Mouse (Mus musculus) forebrain, embryonic 13.5 days (tissue): ENCODE data around the gene Hs3st1. TPM values are rescaled to one million over a fixed set of nuclear protein-coding genes. Genes with fewer than 3 reads are reported as not detected.
"Not testable (repeated sequence)": the region's sequence is repeated elsewhere in the genome, so short reads cannot be mapped to it uniquely, and the experiment has no call there.

Experiments used
- ATAC-seq: fragments of 200-750 bp; cut with Nextera tagmentation; 2 replicates; pipeline ENCODE4 v1.8.0; 2017
- H3K27ac ChIP-seq: fragments of 300-500 bp; sonication (generic); 2 replicates; pipeline ENCODE4 v1.5.1; 2015; ENCODE audit warnings: inconsistent platforms, mild to moderate bottlenecking, moderate library complexity
- H3K27me3 ChIP-seq: fragments of 300-500 bp; sonication (generic); 2 replicates; pipeline ENCODE4 v1.6.1; 2015; ENCODE audit warnings: mild to moderate bottlenecking, inconsistent platforms
- H3K36me3 ChIP-seq: fragments of 300-500 bp; sonication (generic); 2 replicates; pipeline ENCODE4 v1.6.1; 2015; ENCODE audit warnings: mild to moderate bottlenecking, inconsistent platforms; ENCODE audit not compliant: poor library complexity, severe bottlenecking
- H3K4me1 ChIP-seq: fragments of 300-500 bp; sonication (generic); 2 replicates; pipeline ENCODE4 v1.6.1; 2015; ENCODE audit warnings: inconsistent platforms
- H3K4me2 ChIP-seq: fragments of 300-500 bp; sonication (generic); 2 replicates; pipeline ENCODE4 v1.6.1; 2015; ENCODE audit warnings: inconsistent platforms, mild to moderate bottlenecking, moderate library complexity
- H3K4me3 ChIP-seq: fragments of 300-500 bp; sonication (generic); 2 replicates; pipeline ENCODE4 v1.5.1; 2015; ENCODE audit warnings: mild to moderate bottlenecking, inconsistent platforms
- H3K9ac ChIP-seq: fragments of 300-500 bp; sonication (generic); 2 replicates; pipeline ENCODE4 v1.6.1; 2015; ENCODE audit warnings: mild to moderate bottlenecking, inconsistent platforms
- H3K9me3 ChIP-seq: fragments of 300-500 bp; sonication (generic); replicated peaks from 2 replicates; pipeline ENCODE4 v1.6.1; 2016; ENCODE audit warnings: inconsistent platforms
- WGBS: fragments of 180-500 bp; shearing (Covaris S2); methylation state at CpG from one replicate; pipeline ENCODE4 v1.1.7; 2015; 5-methylcytosine and 5-hydroxymethylcytosine counted together
- polyA plus RNA-seq: library from polyadenylated mRNA; unstranded; fragments of >200 nt; fragmentation: Nextera tagmentation; extraction: Ambion mirVana; gene quantifications from 2 replicates; pipeline ENCODE4 v1.2.1, GENCODE M21; 2015

Gene Hs3st1
- polyA plus RNA-seq: 27.7 and 35.3 TPM in 2 replicates

DNA sequence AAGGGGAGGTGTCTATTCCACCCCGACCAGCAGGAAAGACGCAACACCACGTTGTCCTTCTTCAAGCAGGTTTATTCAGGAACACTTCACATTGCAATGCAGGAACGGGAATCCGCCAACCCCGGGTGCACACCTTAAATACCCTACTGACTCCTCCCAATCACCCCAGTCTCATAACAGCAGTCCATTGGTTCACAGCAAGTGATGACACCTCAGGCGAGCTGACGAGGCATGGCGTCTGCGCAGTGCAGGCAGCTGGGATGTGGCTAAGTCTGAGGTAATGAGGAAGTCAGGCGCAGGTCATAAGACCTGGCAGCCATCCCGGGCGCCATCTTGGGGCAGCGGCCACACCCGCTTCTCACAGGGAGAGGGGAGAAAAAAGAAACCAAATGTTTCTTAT lies at the start of gene Hs3st1:
Gene Hs3st1 (minus strand): TSS at position 101 of the 400 bp plus-strand sequence.
- not testable (repeated sequence) for H3K4me3 ChIP-seq, H3K4me2 ChIP-seq, H3K9me3 ChIP-seq, H3K4me1 ChIP-seq, H3K27ac ChIP-seq, H3K27me3 ChIP-seq, H3K36me3 ChIP-seq, ATAC-seq, H3K9ac ChIP-seq
- 91% methylated on average over 15 of the region's 15 CpGs for WGBS

- Histone ChIP-seq H3K4me1 (peaks cover 12% of the 10 kb centered on the region), H3K9me3 (no peaks in the 10 kb centered on the region), H3K27ac (no peak overlapping the region), H3K4me3 (no peak overlapping the region), H3K4me2 (no peak overlapping the region), H3K27me3 (no peaks in the 10 kb centered on the region), H3K36me3 (no peaks in the 10 kb centered on the region), H3K9ac (no peak overlapping the region)
- 76% methylated on average over 5 of the region's 5 CpGs for WGBS
- ATAC-seq: no peak
These were observed 49.4 kb upstream of the Hs3st1 start for GRCm38 (mm10) chr5:39804663-39805062.

- ATAC-seq: 0 out of 2 replicates have a peak, but pooled peaks have one; percentile 30
These were observed 48.7 kb upstream of the Hs3st1 start for GRCm38 (mm10) chr5:39803941-39804340.

GRCm38 (mm10) chr5:39803457-39803856 lies 48.2 kb upstream of the Hs3st1 start:
- Histone ChIP-seq H3K9ac (no peak overlapping the region), H3K4me1 (peaks cover 12% of the 10 kb centered on the region), H3K4me3 (no peak overlapping the region), H3K36me3 (no peaks in the 10 kb centered on the region), H3K27ac (0 out of 2 replicates have a peak overlapping the region, but pooled peaks have one; percentile 25), H3K9me3 (no peaks in the 10 kb centered on the region), H3K27me3 (no peaks in the 10 kb centered on the region), H3K4me2 (no peak overlapping the region)
- WGBS: 25% methylated on average over 3 of the region's 3 CpGs
- peak; percentile 93 for ATAC-seq

More at GRCm38 (mm10) chr5:39803941-39804340, 48.7 kb upstream of the Hs3st1 start:
- Histone ChIP-seq H3K27ac (0 out of 2 replicates have a peak overlapping the region, but pooled peaks have one; percentile 25), H3K27me3 (no peaks in the 10 kb centered on the region), H3K9me3 (no peaks in the 10 kb centered on the region), H3K36me3 (no peaks in the 10 kb centered on the region), H3K4me3 (no peak overlapping the region), H3K9ac (no peak overlapping the region), H3K4me2 (no peak overlapping the region), H3K4me1 (peaks cover 12% of the 10 kb centered on the region)
- 66% methylated on average over 3 of the region's 3 CpGs for WGBS

GRCm38 (mm10) chr5:39802110-39802509 lies 46.8 kb upstream of the Hs3st1 start:
- H3K27ac ChIP-seq: no peak overlapping the region
- no peak overlapping the region for H3K9ac ChIP-seq
- WGBS: 45% methylated on average over 3 of the region's 3 CpGs
- no peak for ATAC-seq
- H3K36me3 ChIP-seq: no peaks in the 10 kb centered on the region
- peaks cover 12% of the 10 kb centered on the region for H3K4me1 ChIP-seq
- no peak overlapping the region for H3K4me3 ChIP-seq
- no peaks in the 10 kb centered on the region for H3K27me3 ChIP-seq
- H3K4me2 ChIP-seq: no peak overlapping the region
- H3K9me3 ChIP-seq: no peaks in the 10 kb centered on the region

- peaks cover 24% of the 10 kb centered on the region for H3K27me3 ChIP-seq
- H3K9me3 ChIP-seq: no peaks in the 10 kb centered on the region
- no peak overlapping the region for H3K4me2 ChIP-seq
- no peak overlapping the region for H3K27ac ChIP-seq
- no peak overlapping the region for H3K4me3 ChIP-seq
- H3K36me3 ChIP-seq: no peaks in the 10 kb centered on the region
- ATAC-seq: peak; percentile 89
- H3K9ac ChIP-seq: no peak overlapping the region
- WGBS: 73% methylated on average over 7 of the region's 7 CpGs
- no peaks in the 10 kb centered on the region for H3K4me1 ChIP-seq
These were observed 21.9 kb upstream of the Hs3st1 start for GRCm38 (mm10) chr5:39777094-39777710.

GRCm38 (mm10) chr5:39771680-39772348 lies 16.5 kb upstream of the Hs3st1 start:
- no peaks in the 10 kb centered on the region for H3K4me1 ChIP-seq
- no peak overlapping the region for H3K4me2 ChIP-seq
- H3K36me3 ChIP-seq: no peaks in the 10 kb centered on the region
- H3K27me3 ChIP-seq: peaks cover 40% of the 10 kb centered on the region
- ATAC-seq: peak; percentile 93
- 13% methylated on average over 5 of the region's 5 CpGs for WGBS
- H3K9ac ChIP-seq: no peak overlapping the region
- H3K27ac ChIP-seq: no peak overlapping the region
- no peaks in the 10 kb centered on the region for H3K9me3 ChIP-seq
- no peak overlapping the region for H3K4me3 ChIP-seq

DNA sequence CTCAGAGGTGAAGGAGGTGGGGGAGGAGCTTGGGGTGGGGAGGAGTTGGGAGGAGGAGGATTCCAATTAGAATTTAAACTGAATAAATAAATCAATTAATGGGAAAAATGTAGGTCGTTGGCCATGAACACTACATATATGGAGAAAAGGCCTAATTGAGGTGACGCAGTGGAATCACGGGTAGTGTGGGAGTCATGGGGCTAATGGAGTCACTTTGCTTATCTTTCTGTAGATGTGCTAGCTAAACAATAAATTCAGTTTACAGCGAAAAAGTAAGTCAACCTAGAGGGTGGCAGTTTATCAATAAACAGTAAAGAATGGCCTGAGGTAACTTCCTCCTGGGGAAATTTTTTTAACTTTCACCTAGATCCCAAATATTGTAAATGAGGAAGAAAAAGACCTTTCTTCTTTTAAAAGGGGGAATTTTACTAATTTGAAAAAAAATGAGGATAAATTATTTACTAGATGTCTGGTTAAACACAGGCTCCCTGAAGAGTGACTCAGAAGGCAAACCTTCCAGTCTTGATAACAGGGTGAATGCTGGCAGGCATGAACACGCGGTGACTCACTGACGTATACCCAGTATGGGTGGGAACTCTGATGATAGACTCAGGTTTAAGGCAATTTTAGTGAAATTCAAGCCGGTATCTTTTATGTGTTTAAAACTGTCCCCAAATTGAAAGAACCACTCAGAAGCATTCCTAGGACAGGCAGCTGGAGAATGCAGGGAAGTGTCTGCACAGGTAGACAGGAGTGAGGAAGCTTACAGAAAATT lies 6.6 kb upstream of the Hs3st1 start:
- ATAC-seq: no peak
- Histone ChIP-seq H3K4me3 (no peak overlapping the region), H3K9ac (no peak overlapping the region), H3K27me3 (peaks cover 6% of the 10 kb centered on the region; the same call in 1 of the 2 replicates), H3K9me3 (no peaks in the 10 kb centered on the region), H3K4me1 (no peaks in the 10 kb centered on the region), H3K27ac (no peak overlapping the region), H3K4me2 (no peak overlapping the region), H3K36me3 (no peaks in the 10 kb centered on the region)
- 85% methylated on average over 8 of the region's 8 CpGs for WGBS

DNA sequence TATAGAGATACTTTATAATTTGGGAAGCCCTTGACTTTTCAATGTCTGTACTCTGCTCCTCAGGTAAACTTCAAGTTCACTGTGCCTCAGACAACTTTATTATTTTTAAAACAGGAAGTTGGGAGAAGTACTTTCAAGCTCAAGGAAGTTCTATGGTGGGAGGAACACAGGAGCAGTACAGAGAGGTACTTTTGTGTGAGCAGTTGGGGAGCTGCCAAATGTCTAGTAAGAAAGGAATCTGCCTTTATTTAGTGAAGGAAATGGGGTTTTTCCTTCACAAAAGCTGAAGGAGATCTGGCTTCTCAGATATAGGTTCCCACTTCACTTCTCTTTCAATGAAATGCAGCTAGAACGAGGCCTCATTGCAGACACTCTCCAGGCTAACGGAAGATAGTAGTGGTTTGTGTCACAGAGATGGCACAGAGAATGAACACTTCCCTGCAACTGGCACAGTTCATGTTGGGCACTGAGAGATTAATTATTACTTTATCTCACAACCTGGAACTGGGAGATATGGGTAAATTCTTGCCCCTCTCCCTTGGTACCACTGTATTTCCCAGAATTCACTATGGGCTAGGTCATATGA lies 3.7 kb upstream of the Hs3st1 start:
- ATAC-seq: no peak
- Histone ChIP-seq H3K4me2 (no peak overlapping the region), H3K27me3 (no peaks in the 10 kb centered on the region), H3K4me1 (no peaks in the 10 kb centered on the region), H3K27ac (no peak overlapping the region), H3K9me3 (no peaks in the 10 kb centered on the region), H3K36me3 (no peaks in the 10 kb centered on the region), H3K4me3 (no peak overlapping the region), H3K9ac (no peak overlapping the region)
- WGBS: 54% methylated on average over 2 of the region's 2 CpGs

GRCm38 (mm10) chr5:39736843-39737242 lies 18.4 kb downstream of the Hs3st1 start:
- H3K36me3 ChIP-seq: no peaks in the 10 kb centered on the region
- no peaks in the 10 kb centered on the region for H3K9me3 ChIP-seq
- no peak overlapping the region for H3K4me3 ChIP-seq
- ATAC-seq: no peak
- H3K9ac ChIP-seq: no peak overlapping the region
- H3K4me1 ChIP-seq: no peaks in the 10 kb centered on the region
- H3K27ac ChIP-seq: no peak overlapping the region
- WGBS: 90% methylated on average over 2 of the region's 2 CpGs
- H3K27me3 ChIP-seq: no peaks in the 10 kb centered on the region
- no peak overlapping the region for H3K4me2 ChIP-seq

- no peak overlapping the region for H3K4me2 ChIP-seq
- no peaks in the 10 kb centered on the region for H3K9me3 ChIP-seq
- no peaks in the 10 kb centered on the region for H3K27me3 ChIP-seq
- no peaks in the 10 kb centered on the region for H3K4me1 ChIP-seq
- H3K9ac ChIP-seq: no peak overlapping the region
- WGBS: 76% methylated on average over 1 of the region's 1 CpGs
- H3K4me3 ChIP-seq: no peak overlapping the region
- no peak for ATAC-seq
- no peak overlapping the region for H3K27ac ChIP-seq
- H3K36me3 ChIP-seq: no peaks in the 10 kb centered on the region
These were observed 21.4 kb downstream of the Hs3st1 start for GRCm38 (mm10) chr5:39733750-39734443.
